Mouse (Mus musculus): ENCODE results near the gene Rbm8a. TPM values are rescaled to one million over a fixed set of nuclear protein-coding genes. Genes with fewer than 3 reads are reported as not detected.

Rbm8a gene
- 10 to 100 TPM; 37.6 to 38.5 TPM for total RNA-seq (2021)
- long read RNA-seq, experiment 1, transcript Rbm8a-201 (6 exons, 2,608 nt): major isoform, 8 of 31 reads
- long read RNA-seq, experiment 1, partial matches to known transcripts: 2 of 31 reads
- long read RNA-seq, experiment 1, other reads (novel, unspliced or antisense): 14 of 31 reads
- long read RNA-seq, experiment 2, transcript Rbm8a-201 (6 exons, 2,608 nt): major isoform, 12 of 38 reads
- long read RNA-seq, experiment 2, transcript Rbm8a-202 (6 exons, 2,604 nt): minor isoform, 8 of 38 reads
- long read RNA-seq, experiment 2, partial matches to known transcripts: 2 of 38 reads
- long read RNA-seq, experiment 2, other reads (novel, unspliced or antisense): 16 of 38 reads

DNA sequence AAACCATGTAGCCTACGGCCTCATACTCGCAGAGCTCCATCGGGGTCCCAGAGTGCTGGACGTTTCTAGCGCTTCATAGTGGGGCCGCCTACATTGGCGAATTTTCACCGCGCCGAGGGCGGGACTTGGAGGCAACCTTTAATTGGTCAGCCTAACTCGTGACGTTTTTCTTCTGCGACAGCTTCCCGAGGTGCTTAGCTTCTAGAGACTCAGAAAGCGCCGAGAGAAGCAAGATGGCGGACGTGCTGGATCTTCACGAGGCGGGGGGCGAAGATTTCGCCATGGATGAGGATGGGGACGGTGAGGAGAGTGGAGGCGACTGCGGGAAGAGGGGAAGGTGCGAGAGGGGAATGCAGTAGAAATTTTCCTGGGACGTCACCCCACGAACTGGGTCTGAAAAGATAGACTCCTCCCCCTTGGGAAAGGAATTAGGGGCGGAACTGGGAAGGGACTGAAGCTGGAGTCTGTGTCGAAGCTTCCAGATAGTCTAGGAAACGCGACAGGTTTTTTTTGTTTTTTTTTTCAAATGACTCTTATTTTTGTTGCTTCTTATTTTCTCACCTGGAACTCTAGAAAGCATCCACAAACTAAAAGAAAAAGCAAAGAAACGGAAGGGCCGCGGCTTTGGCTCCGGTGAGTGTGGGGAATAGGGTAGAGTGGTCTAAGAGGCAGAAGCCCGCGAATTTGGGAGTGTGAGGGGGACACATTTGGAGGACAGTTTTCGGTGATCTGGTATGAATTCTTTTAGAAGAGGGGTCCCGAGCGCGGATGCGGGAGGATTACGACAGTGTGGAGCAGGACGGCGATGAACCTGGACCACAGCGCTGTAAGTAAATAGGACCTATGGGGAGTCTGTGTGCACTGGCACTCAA is at the start of gene Rbm8a:
TSS of gene Rbm8a (plus strand) at position 205 of the 872 bp plus-strand sequence.
- DNase-seq (ENCODE audit: extremely low spot score in 1 of 2, low spot score in 2 of 2): peak; percentile 95 to 96
- no peak for TF ChIP-seq CTCF (IDR thresholded peaks at IDR 0.05)
- Histone ChIP-seq H3K27ac (peak within 1 kb of the TSS; percentile 89), H3K4me3 (peak within 1 kb of the TSS; percentile 66)
- intact Hi-C loops (cut with DNase I): loop anchor here (2.0 kb wide), 1 partner anchor 27 kb away; no protein-coding TSS in a partner anchor

DNA sequence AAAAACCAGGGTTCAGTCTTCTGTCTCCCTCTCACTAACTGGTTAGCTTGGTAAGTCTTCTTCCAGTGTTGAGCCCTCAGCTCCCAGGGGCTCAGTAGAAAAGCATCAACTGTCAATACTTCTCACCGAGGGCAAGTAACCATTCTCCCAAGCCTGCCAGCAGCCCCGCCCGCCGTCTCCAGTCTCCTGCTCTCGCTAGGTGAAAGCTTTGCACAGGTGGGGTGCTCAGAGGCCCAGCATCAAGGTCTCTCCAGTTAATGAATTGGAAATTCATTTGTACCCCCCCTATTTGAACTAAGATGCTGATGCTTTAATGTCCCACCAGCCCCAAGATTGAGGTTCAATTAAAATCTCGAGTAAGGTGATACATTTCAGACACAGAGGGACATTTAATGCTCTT is 48.6 kb upstream of the Rbm8a start:
- intact Hi-C loops (cut with DNase I): loop anchor here (2.0 kb wide), 1 partner anchor 58 kb away; no protein-coding TSS in a partner anchor
- H3K27ac ChIP-seq: peak overlapping the region; percentile 32

DNA sequence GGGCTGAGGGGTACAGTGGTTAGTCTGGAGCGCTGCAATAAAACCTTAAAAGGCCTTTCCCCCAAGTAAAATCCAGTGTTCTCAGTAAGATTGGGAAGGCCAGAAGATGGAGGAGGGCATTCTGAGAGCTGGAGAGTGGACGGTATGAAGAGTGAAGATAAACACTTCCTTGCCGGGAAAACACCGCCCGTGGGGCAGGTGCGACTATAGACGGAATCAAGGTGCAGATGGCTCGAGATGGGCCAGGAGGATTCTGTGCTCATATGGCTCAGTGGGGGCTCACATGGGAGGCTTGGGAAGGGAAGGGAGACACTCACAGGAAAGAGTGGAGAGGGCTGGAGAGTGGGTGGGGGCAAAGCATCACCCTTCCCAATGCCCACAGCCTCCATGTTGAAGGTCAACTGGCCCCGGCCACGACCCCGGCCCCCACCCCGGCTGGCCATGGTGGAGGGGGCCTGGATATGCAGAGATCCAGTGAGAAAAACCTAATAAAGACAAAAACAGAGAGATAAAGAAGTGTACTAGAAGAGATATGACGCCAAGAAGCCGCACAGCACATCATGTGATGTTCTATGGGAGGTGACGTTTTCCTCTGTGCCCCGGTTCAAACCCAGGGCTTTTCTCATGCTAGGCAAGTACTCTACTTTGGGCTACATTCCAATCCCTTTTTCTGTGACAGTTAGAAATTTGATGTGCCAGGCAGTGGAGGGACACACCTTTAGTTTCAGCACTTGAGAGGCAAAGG is 47.8 kb upstream of the Rbm8a start:
- TF ChIP-seq CTCF (IDR thresholded peaks at IDR 0.05): no peak
- H3K27ac ChIP-seq: no peak overlapping the region
- no peak for DNase-seq (ENCODE audit: extremely low spot score in 1 of 2, low spot score in 2 of 2)
- H3K4me3 ChIP-seq: no peak overlapping the region
- intact Hi-C loops (cut with DNase I): loop anchor here (2.0 kb wide), 1 partner anchor 57 kb away; no protein-coding TSS in a partner anchor

More for the DNA sequence above, 48.6 kb upstream of the Rbm8a start:
- no peak for DNase-seq (ENCODE audit: extremely low spot score in 1 of 2, low spot score in 2 of 2)
- TF ChIP-seq CTCF (IDR thresholded peaks at IDR 0.05): no peak
- H3K4me3 ChIP-seq: no peak overlapping the region

DNA sequence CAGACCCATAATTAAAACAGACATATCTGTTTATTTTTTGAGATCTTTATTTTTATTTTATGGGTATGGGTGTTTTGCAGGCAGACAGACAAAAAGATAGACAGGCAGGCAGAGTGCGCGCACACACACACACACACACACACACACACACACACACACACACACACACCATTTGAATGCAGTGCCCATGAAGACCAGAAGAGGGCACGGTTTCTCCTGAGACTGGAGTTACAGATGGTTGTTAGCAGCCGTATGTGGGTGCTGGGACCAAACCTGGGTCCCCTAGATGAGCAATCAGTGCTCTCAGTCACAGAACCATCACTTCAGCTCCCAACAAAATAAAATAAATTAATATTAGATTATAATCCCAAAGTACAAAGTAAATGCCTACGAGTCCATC is 46.3 kb upstream of the Rbm8a start:
- DNase-seq (ENCODE audit: extremely low spot score in 1 of 2, low spot score in 2 of 2): no peak
- no peak overlapping the region for H3K27ac ChIP-seq
- intact Hi-C loops (cut with DNase I): no loop called here
- H3K4me3 ChIP-seq: no peak overlapping the region
- no peak for TF ChIP-seq CTCF (IDR thresholded peaks at IDR 0.05)

DNA sequence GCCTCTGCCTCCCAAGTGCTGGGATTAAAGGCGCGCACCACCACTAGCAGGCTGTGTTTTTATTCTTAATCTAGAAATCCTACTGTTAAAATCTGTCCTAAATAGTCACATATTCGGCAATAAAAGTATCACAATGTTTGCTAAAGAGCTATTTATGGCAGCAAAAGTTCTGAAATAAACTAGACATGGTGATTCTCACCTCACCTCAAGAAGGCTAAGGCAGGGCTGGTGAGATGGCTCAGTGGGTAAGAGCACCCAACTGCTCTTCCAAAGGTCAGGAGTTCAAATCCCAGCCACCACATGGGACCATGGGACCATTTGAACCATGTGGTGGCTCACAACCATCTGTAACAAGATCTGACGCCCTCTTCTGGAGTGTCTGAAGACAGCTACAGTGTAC is 39.1 kb upstream of the Rbm8a start:
- TF ChIP-seq CTCF (IDR thresholded peaks at IDR 0.05): no peak
- intact Hi-C loops (cut with DNase I): loop anchor here (5.0 kb wide), 1 partner anchor 88 kb away; no protein-coding TSS in a partner anchor

DNA sequence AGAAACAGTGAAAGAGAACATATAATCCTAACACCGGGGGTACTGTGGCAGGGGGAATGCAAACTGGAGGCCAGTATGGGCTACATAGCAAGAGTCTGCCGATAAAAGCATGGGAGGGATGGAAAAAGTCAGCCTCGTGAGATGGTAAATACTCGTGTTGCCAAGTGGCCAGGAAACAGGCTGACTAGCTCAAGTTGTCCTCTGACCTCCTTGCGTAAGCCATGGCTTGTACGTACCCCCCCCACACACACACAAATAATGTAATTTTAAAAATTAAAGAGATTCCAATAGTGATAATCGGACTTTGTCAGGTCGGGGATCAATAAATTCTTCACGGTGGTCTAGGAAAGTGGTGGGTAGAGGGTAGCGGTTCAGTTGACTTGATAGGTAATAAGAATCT is 36.4 kb upstream of the Rbm8a start:
- DNase-seq (ENCODE audit: extremely low spot score in 1 of 2, low spot score in 2 of 2): no peak
- peak overlapping the region; percentile 98 for H3K27ac ChIP-seq
- intact Hi-C loops (cut with DNase I): loop anchor here (1.0 to 5.0 kb wide), 2 partner anchors 13 to 91 kb away; no protein-coding TSS in a partner anchor
- peak overlapping the region; percentile 73 for H3K4me3 ChIP-seq
- no peak for TF ChIP-seq CTCF (IDR thresholded peaks at IDR 0.05)

More for the DNA sequence above, 39.1 kb upstream of the Rbm8a start:
- no peak for DNase-seq (ENCODE audit: extremely low spot score in 1 of 2, low spot score in 2 of 2)
- Histone ChIP-seq H3K4me3 (no peak overlapping the region), H3K27ac (no peak overlapping the region)

DNA sequence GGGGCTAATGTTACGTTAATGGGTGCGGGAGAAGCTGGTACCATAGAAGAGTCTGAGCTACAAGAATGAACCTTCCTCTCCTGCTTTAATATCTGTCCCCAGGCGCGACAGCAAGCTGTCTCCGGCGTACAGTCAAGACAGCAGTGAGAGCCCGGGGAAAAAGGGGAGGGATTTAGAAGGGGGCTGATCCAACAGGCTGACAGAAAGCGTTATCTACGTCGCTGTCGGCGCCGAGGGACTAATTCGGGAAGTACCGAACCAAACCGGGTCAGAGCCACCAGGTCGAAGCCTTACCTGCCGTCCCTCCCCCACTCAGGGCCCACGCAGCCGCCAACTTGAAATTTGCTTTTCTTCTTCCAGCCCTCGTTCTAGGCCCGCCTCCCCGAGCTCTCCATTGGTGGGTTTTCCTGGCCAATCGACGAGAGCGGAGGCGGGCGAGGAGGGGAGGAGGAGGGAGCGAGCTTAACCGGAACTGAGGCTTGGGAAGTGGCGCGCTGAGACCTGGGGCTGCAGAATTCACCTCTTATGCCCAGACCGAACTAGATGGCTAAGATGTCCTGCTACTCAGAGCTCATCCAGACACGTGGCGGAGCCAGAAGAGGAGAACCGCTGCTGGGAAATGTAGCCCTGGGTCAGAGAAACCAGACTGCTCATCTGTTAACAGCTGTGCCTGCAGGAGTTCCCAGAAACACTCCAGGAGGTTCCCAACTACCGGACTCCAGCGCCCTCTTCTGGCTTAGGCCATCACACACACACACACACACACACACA is 35.8 kb upstream of the Rbm8a start, which contains the start of gene Polr3gl:
TSS of gene Polr3gl (minus strand) at position 392 of the 771 bp plus-strand sequence.
- Histone ChIP-seq H3K4me3 (peak within 1 kb of the TSS; percentile 73), H3K27ac (peak within 1 kb of the TSS; percentile 98)
- intact Hi-C loops (cut with DNase I): loop anchor here (1.0 to 5.0 kb wide), 2 partner anchors 14 to 92 kb away; no protein-coding TSS in a partner anchor
- peak; percentile 93 for DNase-seq (ENCODE audit: extremely low spot score in 1 of 2, low spot score in 2 of 2)
- no peak; the same call in 1 of the 2 replicates for TF ChIP-seq CTCF (IDR thresholded peaks at IDR 0.05)

DNA sequence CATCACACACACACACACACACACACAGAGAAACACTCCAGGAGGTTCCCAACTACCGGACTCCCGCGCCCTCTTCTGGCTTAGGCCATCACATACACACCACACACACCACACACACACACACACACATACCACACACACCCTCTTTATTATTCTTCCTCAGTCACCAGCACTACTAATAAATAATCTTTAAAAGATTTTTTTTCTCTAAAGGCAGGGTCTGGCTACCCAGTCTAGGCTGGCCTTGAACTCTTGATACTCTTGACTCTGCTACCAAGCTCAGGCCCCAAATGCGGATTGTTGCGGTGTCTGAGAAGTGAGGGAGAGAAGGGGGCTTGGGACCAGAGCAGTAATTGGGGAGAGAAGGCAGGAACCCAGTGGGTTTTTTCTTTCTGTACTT is 34.9 kb upstream of the Rbm8a start:
- no peak for DNase-seq (ENCODE audit: extremely low spot score in 1 of 2, low spot score in 2 of 2)
- TF ChIP-seq CTCF (IDR thresholded peaks at IDR 0.05): no peak
- intact Hi-C loops (cut with DNase I): loop anchor here (5.0 kb wide), 2 partner anchors 93 to 318 kb away; no protein-coding TSS in a partner anchor
- Histone ChIP-seq H3K4me3 (no peak overlapping the region), H3K27ac (peak overlapping the region; percentile 96)

DNA sequence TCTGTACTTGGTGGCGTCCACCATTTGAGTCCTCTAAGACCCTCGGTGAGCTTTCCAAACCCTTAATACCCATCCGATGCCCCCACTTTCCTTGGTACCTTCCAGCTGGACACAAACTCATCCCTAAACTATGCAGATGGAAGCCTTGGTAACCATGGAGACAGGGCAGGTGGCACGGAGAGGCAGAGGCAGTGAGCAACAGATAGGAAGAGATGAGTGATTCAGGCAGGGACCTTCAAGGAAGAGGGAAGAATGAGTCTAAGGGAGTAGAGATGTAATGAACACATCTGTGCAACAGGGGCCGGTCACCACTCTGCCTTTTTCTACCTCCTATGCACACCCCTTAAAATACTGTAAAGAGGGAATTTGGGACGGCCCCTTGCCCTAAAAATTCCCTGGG is 34.1 kb upstream of the Rbm8a start:
- intact Hi-C loops (cut with DNase I): loop anchor here (5.0 kb wide), 1 partner anchor 318 kb away; no protein-coding TSS in a partner anchor
- DNase-seq (ENCODE audit: extremely low spot score in 1 of 2, low spot score in 2 of 2): peak in 1 of 2 experiments; percentile 47

DNA sequence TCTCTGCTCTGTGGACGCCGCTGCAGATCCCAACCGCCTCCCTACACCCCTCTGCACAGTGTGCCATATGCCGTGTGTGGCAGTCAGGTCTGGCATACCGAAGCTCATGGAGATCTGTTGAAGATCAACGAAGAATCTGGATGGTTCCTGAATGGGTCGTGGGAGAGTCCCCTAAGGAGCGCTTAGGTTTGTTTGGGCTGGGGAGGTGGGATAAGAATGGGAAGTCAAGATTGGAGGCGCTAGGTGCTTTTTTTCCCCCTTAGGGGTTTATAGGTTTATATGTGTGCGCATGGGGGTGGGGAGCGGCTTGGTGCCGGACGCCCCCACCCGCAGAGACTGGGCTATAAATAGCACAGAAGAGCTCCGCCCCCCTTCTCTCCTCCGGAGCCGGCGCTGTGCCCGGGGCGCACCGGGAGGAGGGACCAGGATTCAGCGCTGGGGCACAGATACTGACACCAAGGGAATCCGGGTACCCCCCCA is 33.5 kb upstream of the Rbm8a start, which contains the start of gene Ankrd34a:
TSS of gene Ankrd34a (plus strand) at position 409 of the 480 bp plus-strand sequence.
- peak within 1 kb of the TSS; percentile 96 for H3K27ac ChIP-seq
- peak; percentile 81 to 84 for DNase-seq (ENCODE audit: extremely low spot score in 1 of 2, low spot score in 2 of 2)
- intact Hi-C loops (cut with DNase I): loop anchor here (5.0 kb wide), 1 partner anchor 319 kb away; no protein-coding TSS in a partner anchor
- no peak for TF ChIP-seq CTCF (IDR thresholded peaks at IDR 0.05)
- H3K4me3 ChIP-seq: peak within 1 kb of the TSS; percentile 77

More for the DNA sequence above, 34.1 kb upstream of the Rbm8a start:
- no peak for TF ChIP-seq CTCF (IDR thresholded peaks at IDR 0.05)
- Histone ChIP-seq H3K27ac (peak overlapping the region; percentile 96), H3K4me3 (peak overlapping the region; percentile 77)

Measured in left cerebral cortex, adult 2 months (tissue).